Mouse (Mus musculus) liver, adult 2 months (tissue): ENCODE measurements around the gene Tff1. TPM values are rescaled to one million over a fixed set of nuclear protein-coding genes. Genes with fewer than 3 reads are reported as not detected.

ENCODE experiments used
- DNase-seq: peaks from one replicate; pipeline ENCODE4 v3.0.0-alpha.2; 2011; ENCODE audit warnings: low read depth, low spot score; ENCODE audit errors: extremely low read depth
- H3K27ac ChIP-seq: fragments of 200-500 bp; replicated peaks from 2 replicates; pipeline ENCODE4 v1.5.1; 2012; ENCODE audit warnings: low read depth, mild to moderate bottlenecking, control low read depth, inconsistent platforms, low read length; ENCODE audit not compliant: insufficient read depth
- H3K27me3 ChIP-seq: fragments of 200-500 bp; 2 replicates; pipeline ENCODE4 v1.6.1; 2012; ENCODE audit warnings: mild to moderate bottlenecking, moderate library complexity, low read length, inconsistent platforms; ENCODE audit not compliant: control insufficient read depth, insufficient read depth
- H3K36me3 ChIP-seq: fragments of 200-500 bp; 2 replicates; pipeline ENCODE4 v1.6.1; 2012; ENCODE audit warnings: low read length, inconsistent platforms; ENCODE audit not compliant: control insufficient read depth, insufficient read depth
- H3K4me1 ChIP-seq: fragments of 200-500 bp; 2 replicates; pipeline ENCODE4 v1.6.1; 2011; ENCODE audit warnings: low read length; ENCODE audit not compliant: control insufficient read depth, insufficient read depth
- H3K4me3 ChIP-seq: fragments of 200-500 bp; 2 replicates; pipeline ENCODE4 v1.5.1; 2011; ENCODE audit warnings: low read depth, mild to moderate bottlenecking, control low read depth, low read length, moderate library complexity; ENCODE audit not compliant: insufficient read depth
- H3K79me2 ChIP-seq: fragments of 200-500 bp; 2 replicates; pipeline ENCODE4 v1.6.1; 2012; ENCODE audit warnings: inconsistent platforms, mild to moderate bottlenecking, low read length, moderate library complexity; ENCODE audit not compliant: control insufficient read depth, insufficient read depth
- H3K9ac ChIP-seq: fragments of 200-500 bp; 2 replicates; pipeline ENCODE4 v1.6.1; 2012; ENCODE audit warnings: low read depth, mild to moderate bottlenecking, control low read depth, inconsistent platforms, low read length
- CTCF ChIP-seq: fragments of 200-500 bp; IDR thresholded peaks from 2 replicates; pipeline ENCODE4 v1.5.1; 2011; ENCODE audit warnings: low read depth, low read length, control low read depth
- POLR2A ChIP-seq: fragments of 200-500 bp; IDR thresholded peaks from 2 replicates; pipeline ENCODE4 v1.6.1; 2011; ENCODE audit warnings: low read length, control low read depth; ENCODE audit not compliant: insufficient read depth; ENCODE audit errors: extremely low read depth
- WGBS: fragments of 180-500 bp; shearing (Covaris S2); methylation state at CpG from one replicate; pipeline ENCODE4 v1.1.7; 2018; 5-methylcytosine and 5-hydroxymethylcytosine counted together
- polyA plus RNA-seq: library from polyadenylated mRNA; depleted of rRNA; stranded (reverse); fragments of >200 nt; gene quantifications from 2 replicates; pipeline ENCODE4 v1.2.3, GENCODE M21; 2012; rRNA removed
- total RNA-seq: library from RNA; depleted of rRNA; stranded (reverse); fragments of >200 nt; gene quantifications from 2 replicates; pipeline ENCODE4 v1.2.3, GENCODE M21; 2014; rRNA removed

Gene Tff1
- 0.47 TPM in 1 of 2 replicates, not detected in the other for total RNA-seq
- polyA plus RNA-seq, result 0.13 TPM in 1 of 2 replicates, not detected in the other

DNA sequence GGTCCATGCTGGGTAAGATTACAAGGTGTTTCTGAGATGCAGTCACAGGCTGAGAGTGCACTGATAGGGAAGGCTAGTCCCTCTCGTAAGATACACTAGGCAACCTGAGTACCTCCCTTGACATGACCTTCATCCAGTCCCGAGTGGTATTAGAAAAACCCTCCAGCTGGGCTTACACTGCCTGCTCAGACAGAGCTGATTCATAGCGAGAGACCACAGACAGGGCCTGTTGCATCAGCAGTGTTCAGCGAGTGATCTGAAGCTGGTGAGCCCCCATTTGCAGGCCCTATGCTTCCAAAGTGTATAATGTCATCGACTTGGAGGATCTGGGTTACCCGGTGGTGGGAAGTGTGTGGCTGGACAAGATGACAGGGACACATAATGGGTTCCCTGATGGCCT lies at the start of gene Tff1:
TSS of gene Tff1 (minus strand) at position 151 of the 400 bp plus-strand sequence.
- no peaks in the 10 kb centered on the region for H3K79me2 ChIP-seq
- 81% methylated on average over 6 of the region's 6 CpGs for whole genome bisulfite sequencing
- H3K36me3 ChIP-seq, result no peaks in the 10 kb centered on the region; the same call in 1 of the 2 replicates

DNA sequence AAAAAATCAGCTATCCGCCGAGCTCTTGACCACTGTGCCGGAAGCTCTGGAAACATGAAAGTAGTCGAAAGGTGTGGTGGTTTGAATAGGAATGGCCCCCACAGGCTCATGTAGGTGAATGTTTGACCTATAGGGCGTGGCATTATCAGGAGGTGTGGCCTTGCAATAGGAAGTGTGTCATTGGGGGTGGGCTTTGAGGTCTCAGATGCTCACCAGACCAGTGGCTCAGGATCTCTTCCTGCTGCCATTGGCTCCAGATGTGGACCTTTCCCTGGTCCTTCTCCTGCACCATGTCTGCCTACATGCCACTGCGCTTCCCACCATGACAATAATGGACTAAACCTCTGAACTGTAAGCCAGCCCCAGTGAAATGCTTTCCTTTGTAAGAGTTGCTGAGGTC lies 46.8 kb upstream of the Tff1 start:
- no peak overlapping the region for H3K4me3 ChIP-seq
- H3K79me2 ChIP-seq, result no peaks in the 10 kb centered on the region
- H3K27ac ChIP-seq, result no peak overlapping the region
- DNase-seq, result no peak
- WGBS, result 87% methylated on average over 6 of the region's 6 CpGs
- TF ChIP-seq CTCF (no peak), POLR2A (no peak)
- no peaks in the 10 kb centered on the region for H3K27me3 ChIP-seq
- H3K36me3 ChIP-seq, result no peaks in the 10 kb centered on the region
- no peaks in the 10 kb centered on the region for H3K4me1 ChIP-seq
- H3K9ac ChIP-seq, result no peak overlapping the region

More for the DNA sequence above, at the start of gene Tff1:
- Histone ChIP-seq H3K27ac (no peak within 1 kb of the TSS), H3K4me1 (no peaks in the 10 kb centered on the region), H3K9ac (no peak within 1 kb of the TSS), H3K4me3 (no peak within 1 kb of the TSS), H3K27me3 (no peaks in the 10 kb centered on the region)
- TF ChIP-seq CTCF, result no peak
- no peak for TF ChIP-seq POLR2A
- DNase-seq, result no peak

DNA sequence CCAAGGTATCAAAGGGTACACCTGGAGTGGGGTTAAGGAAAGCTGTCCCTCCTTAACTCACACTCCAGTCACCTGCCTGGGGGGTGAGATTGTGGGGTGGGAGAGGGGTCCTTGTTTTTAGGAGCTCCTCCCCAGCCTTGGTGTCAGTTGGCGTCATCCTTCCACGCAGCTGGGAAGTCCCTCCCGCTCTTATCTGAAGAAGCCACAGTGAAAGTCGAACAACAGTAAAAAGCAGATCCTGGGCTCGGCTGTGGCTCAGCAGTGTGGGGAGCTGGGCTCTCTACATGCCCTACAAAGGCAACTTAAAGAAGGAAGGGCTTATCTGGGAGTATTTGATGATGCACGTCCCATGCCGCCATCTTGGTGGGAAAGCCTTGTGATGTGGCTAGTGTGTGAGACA lies 45.2 kb upstream of the Tff1 start:
- DNase-seq, result no peak
- no peaks in the 10 kb centered on the region for H3K27me3 ChIP-seq
- no peak overlapping the region for H3K27ac ChIP-seq
- H3K79me2 ChIP-seq, result no peaks in the 10 kb centered on the region
- TF ChIP-seq CTCF (no peak), POLR2A (no peak)
- no peak overlapping the region for H3K9ac ChIP-seq
- WGBS, result 85% methylated on average over 7 of the region's 7 CpGs
- no peaks in the 10 kb centered on the region for H3K36me3 ChIP-seq
- no peaks in the 10 kb centered on the region for H3K4me1 ChIP-seq
- H3K4me3 ChIP-seq, result no peak overlapping the region

DNA sequence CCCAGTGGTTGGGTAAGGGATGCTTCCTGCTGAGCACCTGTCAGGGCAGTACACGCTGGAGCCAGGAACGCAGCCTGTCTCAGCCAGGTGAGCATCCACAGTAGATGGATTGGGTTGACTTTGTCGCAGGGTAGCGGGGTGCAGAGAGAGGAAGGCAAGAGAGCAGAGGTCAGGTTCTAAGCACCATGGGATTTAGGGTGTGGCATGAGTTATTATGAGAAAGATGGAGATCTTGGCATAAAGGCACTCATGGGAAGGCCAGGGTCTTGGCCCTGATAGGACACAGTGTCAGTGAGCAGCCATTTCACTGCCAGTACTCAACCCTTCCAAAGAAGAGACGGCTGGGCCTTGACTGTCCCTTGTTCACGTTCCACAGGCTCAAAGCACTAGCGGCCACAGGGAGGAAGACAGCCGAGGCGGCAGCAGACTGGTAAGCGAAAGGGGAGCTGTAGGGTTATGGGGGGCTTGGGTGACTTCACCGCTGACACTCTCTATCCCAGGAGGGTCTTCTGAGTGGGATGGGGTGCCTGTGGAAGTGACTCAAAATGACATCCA lies 44.4 kb upstream of the Tff1 start:
- H3K27ac ChIP-seq, result no peak overlapping the region

DNA sequence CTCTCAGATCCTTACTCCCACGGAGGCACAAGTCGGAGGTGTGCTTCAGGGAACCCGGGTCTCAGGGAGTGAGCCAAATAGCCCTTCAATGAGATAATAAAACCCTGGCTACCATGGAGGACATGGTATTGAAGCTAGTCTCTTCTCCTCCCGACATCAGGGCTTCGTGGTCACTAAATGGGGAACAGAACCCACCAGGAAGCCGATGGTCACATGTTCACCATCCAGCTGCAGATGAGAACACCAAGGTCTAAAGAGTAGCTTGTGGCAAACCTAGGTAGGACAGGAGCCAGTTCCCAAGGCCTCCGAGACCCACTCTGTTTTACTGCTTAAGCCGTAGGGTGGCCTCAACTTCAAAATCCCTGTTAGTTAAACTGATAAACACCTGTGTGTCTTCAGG lies 43.6 kb upstream of the Tff1 start:
- H3K27me3 ChIP-seq, result no peaks in the 10 kb centered on the region
- TF ChIP-seq CTCF (no peak), POLR2A (no peak)
- no peaks in the 10 kb centered on the region for H3K4me1 ChIP-seq
- H3K4me3 ChIP-seq, result no peak overlapping the region
- WGBS, result 86% methylated on average over 8 of the region's 8 CpGs
- no peak for DNase-seq
- H3K9ac ChIP-seq, result no peak overlapping the region
- H3K27ac ChIP-seq, result no peak overlapping the region
- H3K36me3 ChIP-seq, result no peaks in the 10 kb centered on the region
- H3K79me2 ChIP-seq, result no peaks in the 10 kb centered on the region

More for the DNA sequence above, 44.4 kb upstream of the Tff1 start:
- DNase-seq, result no peak
- Histone ChIP-seq H3K4me1 (no peaks in the 10 kb centered on the region), H3K79me2 (no peaks in the 10 kb centered on the region), H3K27me3 (no peaks in the 10 kb centered on the region), H3K9ac (no peak overlapping the region), H3K4me3 (no peak overlapping the region), H3K36me3 (no peaks in the 10 kb centered on the region)
- WGBS, result 96% methylated on average over 11 of the region's 11 CpGs
- TF ChIP-seq POLR2A, result no peak
- TF ChIP-seq CTCF, result no peak

DNA sequence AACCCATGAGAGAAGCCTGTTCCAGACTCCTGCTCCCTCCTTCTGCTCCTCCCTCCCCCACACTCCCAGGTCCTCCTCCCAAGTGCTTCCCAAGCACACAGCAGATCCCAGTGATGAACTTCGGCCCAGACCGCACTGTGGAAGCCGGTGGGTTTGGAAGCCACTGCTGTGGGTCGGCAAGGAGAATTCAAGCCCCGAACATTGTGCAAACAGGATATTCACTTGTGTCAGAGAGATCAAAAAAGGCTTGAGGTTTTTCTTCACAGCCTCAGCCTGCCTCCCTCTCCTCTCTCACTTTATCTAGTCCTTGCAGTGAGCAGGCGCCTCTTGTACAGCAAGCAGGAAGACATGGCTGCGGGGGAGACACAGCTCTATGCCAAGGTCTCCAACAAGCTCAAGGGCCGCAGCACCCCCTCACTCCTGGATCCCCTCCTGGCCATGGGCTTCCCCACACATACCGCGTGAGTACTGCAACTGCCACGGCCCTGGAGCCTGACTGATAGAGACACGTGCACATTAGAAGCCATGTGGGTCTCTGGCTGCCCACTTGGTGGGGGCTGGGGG lies 42.8 kb upstream of the Tff1 start, which contains the start of gene Ubash3a:
TSS of gene Ubash3a (plus strand) at position 103 of the 564 bp plus-strand sequence.
- no peak for TF ChIP-seq POLR2A
- TF ChIP-seq CTCF, result no peak
- Histone ChIP-seq H3K36me3 (no peaks in the 10 kb centered on the region), H3K4me1 (no peaks in the 10 kb centered on the region), H3K27me3 (no peaks in the 10 kb centered on the region), H3K79me2 (no peaks in the 10 kb centered on the region), H3K9ac (no peak within 1 kb of the TSS), H3K27ac (no peak within 1 kb of the TSS), H3K4me3 (no peak within 1 kb of the TSS)
- WGBS, result 45% methylated on average over 12 of the region's 12 CpGs
- DNase-seq, result no peak
